Mouse (Mus musculus) heart, postnatal 0 days (tissue): ENCODE measurements around the gene Sptlc2.

Experiments
- CTCF ChIP-seq: IDR thresholded peaks from 2 replicates; pipeline ENCODE4 v1.5.1; 2016; ENCODE audit warnings: antibody characterized with exemption, control low read depth, low read depth
- EP300 ChIP-seq: IDR thresholded peaks from 2 replicates; pipeline ENCODE4 v1.6.1; 2016; ENCODE audit warnings: antibody characterized with exemption, low read depth

GRCm38 (mm10) chr12:87289100-87289499 is 99.1 kb downstream of the Sptlc2 start:
- TF ChIP-seq CTCF (no peak), EP300 (no peak)
